Mouse (Mus musculus): ENCODE results near the gene Ggt1.
"Not testable (repeated sequence)": the region's sequence is repeated elsewhere in the genome, so short reads cannot be mapped to it uniquely, and the experiment has no call there.

The Ggt1 gene

GRCm38 (mm10) chr10:75549886-75550285, 11.5 kb upstream of the Ggt1 start:
- no peak for DNase-seq (ENCODE audit: low spot score)

DNA sequence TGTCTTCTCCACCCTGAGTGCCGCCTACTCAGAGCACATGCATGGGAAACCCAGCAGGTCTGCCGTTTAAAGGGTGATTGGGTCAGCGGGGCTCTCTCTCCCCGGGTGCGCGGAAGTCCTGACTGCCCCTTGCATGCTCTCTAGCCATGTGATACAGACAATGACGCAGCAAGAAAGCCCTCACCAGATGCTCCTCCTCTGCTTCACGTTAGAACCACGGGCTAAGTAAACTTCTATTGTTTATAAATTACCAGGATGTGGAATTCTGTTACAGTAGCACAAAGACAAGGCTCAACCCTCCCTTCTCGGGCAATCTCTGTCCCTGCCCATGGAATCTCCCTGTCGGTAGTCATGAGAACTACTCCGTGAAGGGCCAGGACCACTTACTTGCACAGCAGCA, 10.2 kb upstream of the Ggt1 start:
- no peak for DNase-seq (ENCODE audit: low spot score)

GRCm38 (mm10) chr10:75552106-75552505, 9.3 kb upstream of the Ggt1 start:
- no peak for DNase-seq (ENCODE audit: low spot score)

DNA sequence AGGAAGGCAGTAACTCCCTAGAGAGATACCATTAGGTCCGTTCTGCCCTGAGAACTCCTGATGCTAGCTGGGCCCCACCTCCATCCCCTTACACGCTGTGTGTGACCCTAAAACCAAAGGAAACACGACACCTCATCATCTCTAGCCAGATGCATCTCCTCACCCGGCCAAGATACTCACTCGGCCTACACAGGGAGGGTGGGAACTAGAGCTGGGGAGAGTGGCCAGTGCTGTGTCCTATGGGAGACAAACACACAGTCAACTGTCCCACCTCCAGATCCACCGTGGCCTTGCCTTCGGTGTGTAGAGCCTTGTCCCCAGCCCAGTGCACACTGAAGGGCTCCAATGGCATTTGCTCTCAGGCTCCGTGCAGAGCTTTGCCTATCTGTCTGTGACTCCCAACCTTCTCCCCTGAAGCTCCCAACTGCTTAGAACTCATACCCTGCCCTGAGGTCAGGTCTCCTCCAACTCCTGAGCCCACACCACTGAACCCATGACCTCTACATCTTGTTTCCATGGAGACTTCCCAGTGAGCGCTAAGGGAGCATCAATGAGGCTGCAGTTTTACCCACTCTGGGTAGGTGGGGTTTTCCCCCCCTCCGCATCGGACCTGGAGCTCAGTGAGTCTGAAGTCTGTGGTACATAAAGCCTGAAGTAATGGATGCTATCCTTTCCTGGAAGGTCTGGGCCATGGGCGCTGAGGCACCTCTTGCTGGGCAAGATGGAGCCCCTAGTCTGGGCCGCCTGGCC, 8.5 kb upstream of the Ggt1 start:
- DNase-seq (ENCODE audit: low spot score), result no peak

- no peak for DNase-seq (ENCODE audit: low spot score)
Observed at GRCm38 (mm10) chr10:75554090-75554489, 7.3 kb upstream of the Ggt1 start.

DNA sequence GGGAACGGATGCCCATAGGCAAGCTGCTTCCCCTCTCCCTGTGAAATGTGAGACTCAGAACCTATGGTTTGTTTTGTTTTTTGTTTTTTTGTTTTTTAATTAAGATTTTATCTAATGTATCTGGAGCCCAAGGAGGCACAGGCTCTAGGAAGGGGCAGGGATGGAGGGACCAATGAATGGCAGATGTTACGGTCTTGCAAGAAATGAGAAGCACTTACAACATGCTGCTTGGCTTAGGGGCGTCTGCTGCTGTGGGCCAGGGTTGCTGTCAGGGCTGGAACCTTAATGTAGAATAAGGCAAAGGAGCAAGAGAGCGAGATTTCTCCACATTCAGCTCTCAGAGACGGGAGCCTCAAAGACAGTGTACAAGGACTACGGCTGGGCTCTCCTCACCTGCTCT, 5.8 kb upstream of the Ggt1 start:
- DNase-seq (ENCODE audit: low spot score), result no peak

DNA sequence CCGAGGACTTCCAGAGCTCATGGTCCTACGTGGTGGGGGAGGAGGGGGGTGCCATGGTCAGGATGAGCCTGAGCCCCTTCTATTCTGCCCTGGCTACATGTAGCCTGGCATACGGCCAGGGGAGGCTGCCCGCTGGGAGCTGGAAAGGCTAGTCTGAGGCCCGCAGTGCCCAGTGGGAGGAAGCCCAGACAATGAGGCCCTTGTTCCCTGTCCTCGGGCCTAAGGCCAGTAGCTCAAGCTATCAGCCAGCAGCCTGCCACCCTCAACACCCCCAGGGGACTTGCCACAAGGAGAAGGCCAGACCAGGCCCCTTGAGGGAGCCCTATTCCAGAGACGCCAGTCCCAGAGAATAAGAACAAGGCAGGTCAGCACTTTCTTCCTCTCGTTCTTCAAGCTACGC, 5.4 kb upstream of the Ggt1 start:
- no peak for DNase-seq (ENCODE audit: low spot score)

GRCm38 (mm10) chr10:75558515-75558914, 2.9 kb upstream of the Ggt1 start:
- no peak for DNase-seq (ENCODE audit: low spot score)

DNA sequence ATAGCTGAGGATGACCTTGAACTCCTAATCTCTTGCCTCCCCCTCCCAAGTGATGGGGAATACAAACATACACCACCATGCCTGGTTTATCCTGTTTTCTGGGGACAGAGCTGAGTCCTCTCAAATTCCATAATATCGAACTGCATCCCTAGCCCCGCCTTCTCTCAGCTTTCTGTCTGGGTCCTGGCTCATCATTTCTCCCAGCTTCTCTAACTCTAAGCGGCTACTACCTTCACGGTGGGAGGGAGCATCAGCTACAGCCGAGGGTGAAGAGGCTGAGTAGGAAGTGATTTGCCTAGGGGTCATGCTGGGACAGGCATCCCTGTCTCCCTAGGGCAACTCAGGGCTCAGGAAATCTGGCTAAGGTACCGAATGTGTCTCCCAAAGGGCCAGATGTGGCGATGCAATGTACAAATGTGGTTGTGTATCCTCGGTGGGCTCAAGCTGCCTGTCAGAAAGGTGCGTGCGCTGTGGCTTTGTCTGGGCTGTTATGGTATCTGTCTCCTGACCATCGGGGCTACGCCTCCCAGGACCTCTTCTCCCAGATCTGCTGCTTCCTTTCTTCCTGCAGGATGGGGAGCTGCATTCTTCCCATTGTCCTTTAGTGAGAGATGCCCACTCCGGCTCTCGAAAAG, 2.2 kb upstream of the Ggt1 start:
- DNase-seq (ENCODE audit: low spot score), result no peak

GRCm38 (mm10) chr10:75559676-75560548, 1.5 kb upstream of the Ggt1 start, which contains the start of gene Lrrc75b:
TSS of gene Lrrc75b (minus strand) at chr10:75560330.
- DNase-seq (ENCODE audit: low spot score), result no peak

DNA sequence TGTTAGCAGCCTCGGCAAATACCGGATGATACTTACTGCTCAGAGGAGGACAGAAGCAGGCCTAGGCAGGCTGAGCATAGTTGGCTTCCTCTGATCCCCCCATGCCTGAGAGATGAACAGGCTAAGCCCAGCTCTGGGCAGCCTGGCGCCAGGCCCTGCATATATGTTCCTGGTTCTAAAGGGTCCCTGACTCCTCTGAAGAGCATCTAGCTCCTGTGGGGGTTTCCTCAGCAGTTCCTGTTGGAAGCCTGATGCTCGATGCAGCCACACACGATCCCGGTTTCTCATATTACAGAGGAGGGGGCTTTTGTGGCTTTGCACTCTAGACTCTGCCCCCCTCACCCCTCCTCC, 880 bp upstream of the Ggt1 start:
- DNase-seq (ENCODE audit: low spot score), result no peak

DNA sequence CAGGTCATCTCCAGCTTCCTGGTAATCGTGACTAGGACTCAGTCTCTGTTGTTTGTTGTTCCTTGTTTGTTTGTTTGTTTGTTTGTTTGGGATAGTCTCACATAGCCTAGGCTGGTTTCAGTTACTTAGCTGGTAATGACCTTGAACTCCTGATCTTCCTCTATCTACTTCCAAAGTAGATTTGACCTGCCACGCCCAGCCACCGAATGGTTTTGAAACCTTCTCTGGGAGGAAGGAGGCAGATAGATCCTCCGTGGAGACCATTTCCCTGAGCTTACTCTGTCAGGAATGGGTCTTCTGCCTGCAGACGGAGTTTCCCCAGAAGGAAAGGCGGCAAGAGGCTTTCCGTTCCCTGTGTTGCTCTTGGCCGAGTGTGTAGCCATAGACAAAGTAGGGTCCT, 1.2 kb downstream of the Ggt1 start:
- DNase-seq (ENCODE audit: low spot score), result no peak

GRCm38 (mm10) chr10:75564687-75565265, 3.4 kb downstream of the Ggt1 start:
- DNase-seq (ENCODE audit: low spot score), result no peak

GRCm38 (mm10) chr10:75565436-75565835, 4.0 kb downstream of the Ggt1 start:
- DNase-seq (ENCODE audit: low spot score), result no peak

DNA sequence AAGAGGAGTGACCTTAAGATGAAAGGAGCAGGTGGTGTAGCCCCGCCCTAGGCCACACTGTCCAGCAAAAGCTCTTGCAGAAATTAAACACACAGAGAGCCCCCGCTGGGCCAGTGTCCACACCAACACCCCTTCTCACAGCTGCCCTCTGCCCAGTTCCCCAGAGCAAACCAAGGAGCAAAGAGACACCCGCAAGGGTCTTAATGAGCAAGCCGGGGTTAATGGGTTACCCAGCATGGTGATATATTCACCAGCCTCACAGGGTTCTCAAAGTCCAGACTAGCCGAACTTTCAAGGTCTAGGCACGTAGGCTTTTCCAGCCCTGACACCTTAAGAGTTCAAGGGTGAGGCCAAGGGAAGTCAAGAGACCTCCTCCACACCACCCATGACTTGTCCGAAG, 4.5 kb downstream of the Ggt1 start:
- no peak for DNase-seq (ENCODE audit: low spot score)

GRCm38 (mm10) chr10:75566321-75566720, 4.9 kb downstream of the Ggt1 start:
- DNase-seq (ENCODE audit: low spot score), result no peak

- DNase-seq (ENCODE audit: low spot score), result not testable (repeated sequence)
Observed at GRCm38 (mm10) chr10:75566765-75567164, 5.4 kb downstream of the Ggt1 start.

- no peak for DNase-seq (ENCODE audit: low spot score)
Observed at GRCm38 (mm10) chr10:75568029-75568428, 6.6 kb downstream of the Ggt1 start.

DNA sequence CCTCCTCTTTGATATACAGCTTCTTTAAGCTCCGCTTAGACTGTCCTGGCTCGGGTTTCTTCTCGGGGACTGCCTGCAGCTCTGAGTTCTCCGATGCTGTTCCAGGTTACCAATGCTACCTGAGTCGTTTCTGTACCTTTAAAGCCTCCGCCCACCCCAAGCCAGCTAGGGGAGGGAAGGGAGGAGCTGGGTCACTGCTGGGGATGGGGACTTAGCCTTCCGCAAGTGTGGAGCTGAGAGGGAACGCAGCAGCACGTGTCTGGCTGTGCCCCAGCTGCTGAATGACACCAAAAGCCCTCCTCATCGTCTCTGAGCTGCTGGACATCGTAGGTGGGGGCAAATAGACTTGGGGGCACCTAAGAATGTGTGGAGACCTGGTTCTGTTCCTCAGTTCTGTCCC, 7.0 kb downstream of the Ggt1 start:
- DNase-seq (ENCODE audit: low spot score), result no peak

- no peak for DNase-seq (ENCODE audit: low spot score)
Observed at GRCm38 (mm10) chr10:75568851-75569250, 7.4 kb downstream of the Ggt1 start.

GRCm38 (mm10) chr10:75570981-75571657, 9.7 kb downstream of the Ggt1 start:
- no peak for DNase-seq (ENCODE audit: low spot score)

DNA sequence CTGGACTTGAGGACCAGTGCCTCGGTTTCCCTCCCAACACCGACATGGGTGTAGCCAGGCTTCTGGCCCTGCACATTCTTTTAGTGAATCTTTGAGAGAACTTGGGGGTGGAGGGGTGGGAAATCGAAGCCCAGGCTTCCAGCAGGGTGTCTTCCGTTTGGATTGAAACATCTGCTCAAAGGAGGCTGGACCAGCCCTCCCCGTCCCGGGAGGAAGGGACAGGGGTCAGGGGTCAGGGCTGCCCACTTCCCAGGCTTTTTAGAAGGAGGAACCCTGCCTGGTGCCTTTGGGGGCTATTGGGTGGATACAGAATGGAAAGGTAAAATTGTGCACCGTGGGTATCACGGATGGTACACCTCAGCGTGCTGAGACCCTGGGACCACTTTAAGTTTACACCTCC, 10.5 kb downstream of the Ggt1 start:
- DNase-seq (ENCODE audit: low spot score), result no peak
